ENCODE assay signal across 16 mouse cellular contexts in the genomic region with DNA sequence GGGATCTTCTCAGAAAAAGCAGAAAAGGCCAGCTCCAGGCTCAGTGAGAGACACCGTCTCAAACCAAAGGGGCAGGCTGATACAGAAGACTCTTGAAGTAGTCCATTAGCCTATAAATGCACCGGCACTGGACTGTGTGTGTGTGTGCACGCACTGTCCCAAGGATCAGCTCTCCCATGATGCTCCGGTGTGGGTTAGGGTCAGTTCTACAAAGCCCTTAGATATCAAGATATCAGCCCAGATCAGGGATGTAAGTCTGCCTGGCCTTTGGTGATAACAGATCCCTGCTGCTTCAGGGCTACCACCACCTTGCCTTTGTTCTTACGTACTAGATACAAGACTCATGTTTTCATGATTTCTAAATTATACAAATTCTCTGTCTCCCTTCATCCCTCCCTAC.
"Had no signal": no experiment of that assay in that cellular context is flagged by ENCODE, and none has a peak within 500 bp of the region (broad histone marks: within the 10 kb centered on the region; RNA-seq: fewer than 3 reads in every experiment).

No protein-coding gene starts in this region.

- H3K27ac ChIP-seq: kidney, postnatal 0 days; layer of hippocampus, adult 2 months; limb, embryonic 10.5 days; midbrain, embryonic 15.5 days; neural tube, embryonic 12.5 days had no signal

- H3K36me3 ChIP-seq: limb, embryonic 10.5 days; midbrain, embryonic 15.5 days; neural tube, embryonic 12.5 days had no signal

- H3K4me3 ChIP-seq: layer of hippocampus, adult 2 months; limb, embryonic 10.5 days; midbrain, embryonic 15.5 days; neural tube, embryonic 12.5 days had no signal

- H3K9ac ChIP-seq: midbrain, embryonic 15.5 days; neural tube, embryonic 12.5 days had no signal

- H3K27me3 ChIP-seq: midbrain, embryonic 15.5 days; neural tube, embryonic 12.5 days had no signal

- DNase-seq: kidney, adult 11 months; kidney, adult 9 months; kidney, postnatal 4 days; lung, adult 2 months; lung, postnatal 36 days; retina, postnatal 1 day; right cerebral cortex, postnatal 14 days; thymus, postnatal 36 days had no signal

- H3K4me1 ChIP-seq: midbrain, embryonic 15.5 days; neural tube, embryonic 12.5 days had no signal

- H3K4me2 ChIP-seq: midbrain, embryonic 15.5 days; neural tube, embryonic 12.5 days had no signal

- ATAC-seq: hindbrain, embryonic 16.5 days; inflammation-experienced regulatory T-cells, adult 6 months; lung, postnatal 0 days; midbrain, embryonic 15.5 days had no signal

- H3K9me3 ChIP-seq: limb, embryonic 10.5 days; midbrain, embryonic 15.5 days; neural tube, embryonic 12.5 days had no signal
